Mouse (Mus musculus) intestine, embryonic 14.5 days (tissue): Measurements from ENCODE around the gene Zc3h8. TPM values are rescaled to one million over a fixed set of nuclear protein-coding genes. Genes with fewer than 3 reads are reported as not detected.

Experiments used
- ATAC-seq: fragments of 200-750 bp; cut with Nextera tagmentation; replicated peaks from 2 replicates; pipeline ENCODE4 v1.8.0; 2017; ENCODE audit warnings: low read depth, moderate number of reproducible peaks, moderate TSS enrichment, moderate library complexity; ENCODE audit not compliant: low FRiP score, low TSS enrichment
- DNase-seq: peaks from one replicate; pipeline ENCODE4 v3.0.0-alpha.2; 2018; ENCODE audit warnings: low spot score
- H3K27ac ChIP-seq: fragments of 300-500 bp; sonication (generic); 2 replicates; pipeline ENCODE4 v1.5.1; 2014; ENCODE audit warnings: low read depth, mild to moderate bottlenecking, control low read depth
- H3K27me3 ChIP-seq: fragments of 300-500 bp; sonication (generic); replicated peaks from 2 replicates; pipeline ENCODE4 v1.6.1; 2014; ENCODE audit warnings: low read length, control low read depth; ENCODE audit not compliant: control insufficient read depth, insufficient read depth
- H3K36me3 ChIP-seq: fragments of 300-500 bp; sonication (generic); 2 replicates; pipeline ENCODE4 v1.6.1; 2014; ENCODE audit warnings: low read length, control low read depth; ENCODE audit not compliant: control insufficient read depth, insufficient read depth
- H3K4me1 ChIP-seq: fragments of 300-500 bp; sonication (generic); replicated peaks from 2 replicates; pipeline ENCODE4 v1.6.1; 2014; ENCODE audit warnings: low read length, control low read depth, mixed read lengths; ENCODE audit not compliant: control insufficient read depth, insufficient read depth
- H3K4me2 ChIP-seq: fragments of 300-500 bp; sonication (generic); 2 replicates; pipeline ENCODE4 v1.6.1; 2014; ENCODE audit warnings: low read length
- H3K4me3 ChIP-seq: fragments of 300-500 bp; sonication (generic); 2 replicates; pipeline ENCODE4 v1.5.1; 2014; ENCODE audit warnings: low read depth, low read length, control low read depth, mixed read lengths
- H3K9ac ChIP-seq: fragments of 300-500 bp; sonication (generic); 2 replicates; pipeline ENCODE4 v1.6.1; 2014; ENCODE audit warnings: mild to moderate bottlenecking, low read length
- H3K9me3 ChIP-seq: fragments of 300-500 bp; sonication (generic); 2 replicates; pipeline ENCODE4 v1.6.1; 2016; ENCODE audit warnings: low read length, control low read depth; ENCODE audit not compliant: control insufficient read depth
- WGBS: fragments of 180-500 bp; shearing (Covaris S2); extraction: QIAGEN DNeasy Blood & Tissue Kit; methylation state at CpG from one replicate; pipeline ENCODE4 v1.1.7; 2014; 5-methylcytosine and 5-hydroxymethylcytosine counted together
- polyA plus RNA-seq: library from polyadenylated mRNA; unstranded; fragments of >200 nt; fragmentation: Nextera tagmentation; extraction: Ambion mirVana; gene quantifications from 2 replicates; pipeline ENCODE4 v1.2.1, GENCODE M21; 2014

Zc3h8 gene
- polyA plus RNA-seq, 1 experiment from 2014 or later = 10.2 TPM

GRCm38 (mm10) chr2:128966236-128966635, 22.4 kb upstream of the Zc3h8 start:
- Histone ChIP-seq H3K4me2 (peak overlapping the region; percentile 60), H3K4me3 (peak overlapping the region; percentile 81), H3K4me1 (peaks cover 7% of the 10 kb centered on the region), H3K36me3 (no peaks in the 10 kb centered on the region), H3K9me3 (no peaks in the 10 kb centered on the region), H3K27ac (peak overlapping the region; percentile 100; the same call in 1 of the 2 replicates), H3K9ac (peak overlapping the region; percentile 99), H3K27me3 (no peaks in the 10 kb centered on the region)
- ATAC-seq (no peak), DNase-seq (no peak)
- WGBS = 14% methylated on average over 6 of the region's 6 CpGs

GRCm38 (mm10) chr2:128965505-128966105, 21.7 kb upstream of the Zc3h8 start:
- Histone ChIP-seq H3K4me2 (peak overlapping the region; percentile 60), H3K27me3 (no peaks in the 10 kb centered on the region), H3K4me3 (no peak overlapping the region), H3K9ac (no peak overlapping the region; the same call in 1 of the 2 replicates), H3K9me3 (no peaks in the 10 kb centered on the region), H3K4me1 (peaks cover 7% of the 10 kb centered on the region), H3K36me3 (no peaks in the 10 kb centered on the region), H3K27ac (peak overlapping the region; percentile 100)
- WGBS = 59% methylated on average over 5 of the region's 5 CpGs
- DNase-seq = no peak
- ATAC-seq = no peak

GRCm38 (mm10) chr2:128954186-128954585, 10.3 kb upstream of the Zc3h8 start:
- ATAC-seq (no peak), DNase-seq (no peak)
- Histone ChIP-seq H3K9ac (no peak overlapping the region), H3K27me3 (no peaks in the 10 kb centered on the region), H3K36me3 (no peaks in the 10 kb centered on the region), H3K27ac (no peak overlapping the region), H3K4me1 (no peaks in the 10 kb centered on the region), H3K9me3 (no peaks in the 10 kb centered on the region), H3K4me3 (no peak overlapping the region), H3K4me2 (no peak overlapping the region)

- no peaks in the 10 kb centered on the region for H3K27me3 ChIP-seq
- ATAC-seq (no peak), DNase-seq (peak; percentile 52)
- H3K36me3 ChIP-seq = no peaks in the 10 kb centered on the region
- no peak overlapping the region for H3K9ac ChIP-seq
- no peaks in the 10 kb centered on the region for H3K9me3 ChIP-seq
- H3K4me3 ChIP-seq = no peak overlapping the region
- WGBS = 35% methylated on average over 6 of the region's 6 CpGs
- no peaks in the 10 kb centered on the region; the same call in 1 of the 2 replicates for H3K4me1 ChIP-seq
- H3K27ac ChIP-seq = no peak overlapping the region
- no peak overlapping the region for H3K4me2 ChIP-seq
These were observed 4.2 kb upstream of the Zc3h8 start for GRCm38 (mm10) chr2:128947962-128948588.

- no peak for ATAC-seq
- no peak for DNase-seq
- 90% methylated on average over 3 of the region's 3 CpGs for WGBS
- H3K27me3 ChIP-seq = no peaks in the 10 kb centered on the region
- H3K36me3 ChIP-seq = peaks cover 37% of the 10 kb centered on the region
- no peak overlapping the region for H3K9ac ChIP-seq
- no peak overlapping the region for H3K4me3 ChIP-seq
- H3K9me3 ChIP-seq = no peaks in the 10 kb centered on the region
- no peak overlapping the region for H3K27ac ChIP-seq
- H3K4me1 ChIP-seq = no peaks in the 10 kb centered on the region
- H3K4me2 ChIP-seq = no peak overlapping the region
These were observed 7.6 kb downstream of the Zc3h8 start for GRCm38 (mm10) chr2:128936256-128936655.

GRCm38 (mm10) chr2:128930704-128931103, 13.2 kb downstream of the Zc3h8 start:
- Histone ChIP-seq H3K27ac (no peak overlapping the region), H3K4me1 (no peaks in the 10 kb centered on the region), H3K4me2 (no peak overlapping the region), H3K27me3 (no peaks in the 10 kb centered on the region), H3K4me3 (no peak overlapping the region), H3K9me3 (no peaks in the 10 kb centered on the region), H3K36me3 (peaks cover 51% of the 10 kb centered on the region), H3K9ac (no peak overlapping the region)
- DNase-seq (no peak), ATAC-seq (no peak)

GRCm38 (mm10) chr2:128928446-128928845, 15.4 kb downstream of the Zc3h8 start:
- Histone ChIP-seq H3K4me1 (no peaks in the 10 kb centered on the region), H3K4me3 (no peak overlapping the region), H3K9ac (no peak overlapping the region), H3K9me3 (no peaks in the 10 kb centered on the region), H3K4me2 (no peak overlapping the region), H3K27ac (no peak overlapping the region), H3K36me3 (peaks cover 49% of the 10 kb centered on the region), H3K27me3 (no peaks in the 10 kb centered on the region)
- 77% methylated on average over 3 of the region's 3 CpGs for WGBS
- DNase-seq (no peak), ATAC-seq (no peak)

- H3K27me3 ChIP-seq = no peaks in the 10 kb centered on the region
- DNase-seq = no peak
- H3K4me3 ChIP-seq = no peak overlapping the region
- no peak for ATAC-seq
- peaks cover 27% of the 10 kb centered on the region; the same call in 1 of the 2 replicates for H3K36me3 ChIP-seq
- H3K9ac ChIP-seq = no peak overlapping the region
- H3K4me2 ChIP-seq = no peak overlapping the region
- H3K9me3 ChIP-seq = no peaks in the 10 kb centered on the region
- no peaks in the 10 kb centered on the region for H3K4me1 ChIP-seq
- WGBS = 89% methylated on average over 4 of the region's 4 CpGs
- no peak overlapping the region for H3K27ac ChIP-seq
These were observed 19.1 kb downstream of the Zc3h8 start for GRCm38 (mm10) chr2:128924799-128925198.

- H3K4me2 ChIP-seq = no peak overlapping the region
- DNase-seq (no peak), ATAC-seq (no peak)
- H3K27me3 ChIP-seq = no peaks in the 10 kb centered on the region
- H3K36me3 ChIP-seq = no peaks in the 10 kb centered on the region
- H3K27ac ChIP-seq = no peak overlapping the region
- H3K4me3 ChIP-seq = no peak overlapping the region
- H3K9me3 ChIP-seq = no peaks in the 10 kb centered on the region
- WGBS = 68% methylated on average over 3 of the region's 3 CpGs
- no peaks in the 10 kb centered on the region for H3K4me1 ChIP-seq
- H3K9ac ChIP-seq = no peak overlapping the region
These were observed 27.3 kb downstream of the Zc3h8 start for GRCm38 (mm10) chr2:128916528-128916927.
